Mouse (Mus musculus) heart, embryonic 13.5 days (tissue): Measurements from ENCODE around the gene Nfx1. TPM values are rescaled to one million over a fixed set of nuclear protein-coding genes. Genes with fewer than 3 reads are reported as not detected.

Experiments
- ATAC-seq: fragments of 200-750 bp; cut with Nextera tagmentation; 2 replicates; pipeline ENCODE4 v1.8.0; 2017; ENCODE audit warnings: moderate TSS enrichment; ENCODE audit not compliant: insufficient number of reproducible peaks, low FRiP score, low TSS enrichment; ENCODE audit errors: extremely low read depth
- H3K27ac ChIP-seq: fragments of 300-500 bp; sonication (generic); replicated peaks from 2 replicates; pipeline ENCODE4 v1.5.1; 2015; ENCODE audit warnings: moderate library complexity, mild to moderate bottlenecking, inconsistent platforms
- H3K27me3 ChIP-seq: fragments of 300-500 bp; sonication (generic); replicated peaks from 2 replicates; pipeline ENCODE4 v1.6.1; 2015; ENCODE audit warnings: mild to moderate bottlenecking, inconsistent platforms
- H3K36me3 ChIP-seq: fragments of 300-500 bp; sonication (generic); 2 replicates; pipeline ENCODE4 v1.6.1; 2015; ENCODE audit warnings: mild to moderate bottlenecking, inconsistent platforms
- H3K4me1 ChIP-seq: fragments of 300-500 bp; sonication (generic); 2 replicates; pipeline ENCODE4 v1.6.1; 2015; ENCODE audit warnings: inconsistent platforms
- H3K4me2 ChIP-seq: fragments of 300-500 bp; sonication (generic); 2 replicates; pipeline ENCODE4 v1.6.1; 2015; ENCODE audit warnings: inconsistent platforms, mild to moderate bottlenecking, moderate library complexity
- H3K4me3 ChIP-seq: fragments of 300-500 bp; sonication (generic); 2 replicates; pipeline ENCODE4 v1.5.1; 2015; ENCODE audit warnings: moderate library complexity, mild to moderate bottlenecking, inconsistent platforms
- H3K9ac ChIP-seq: fragments of 300-500 bp; sonication (generic); 2 replicates; pipeline ENCODE4 v1.6.1; 2015; ENCODE audit warnings: inconsistent platforms, mild to moderate bottlenecking, moderate library complexity
- H3K9me3 ChIP-seq: fragments of 300-500 bp; sonication (generic); 2 replicates; pipeline ENCODE4 v1.6.1; 2016; ENCODE audit warnings: inconsistent platforms
- WGBS: fragments of 180-500 bp; shearing (Covaris S2); methylation state at CpG from one replicate; pipeline ENCODE4 v1.1.7; 2015; ENCODE audit warnings: mixed read lengths; 5-methylcytosine and 5-hydroxymethylcytosine counted together
- polyA plus RNA-seq: library from polyadenylated mRNA; unstranded; fragments of >200 nt; fragmentation: Nextera tagmentation; extraction: Ambion mirVana; gene quantifications from 2 replicates; pipeline ENCODE4 v1.2.1, GENCODE M21; 2015

The Nfx1 gene
- polyA plus RNA-seq, 1 experiment from 2014 or later: 50.3 TPM

- H3K36me3 ChIP-seq: peaks cover 68% of the 10 kb centered on the region
- 42% methylated on average over 8 of the region's 8 CpGs for WGBS
Observed at GRCm38 (mm10) chr4:41026086-41026787, 55.5 kb downstream of the Nfx1 start.

GRCm38 (mm10) chr4:41027872-41028271 lies 57.2 kb downstream of the Nfx1 start:
- Histone ChIP-seq H3K4me1 (no peaks in the 10 kb centered on the region), H3K4me2 (no peak overlapping the region), H3K9me3 (no peaks in the 10 kb centered on the region), H3K4me3 (no peak overlapping the region), H3K9ac (no peak overlapping the region), H3K27me3 (no peaks in the 10 kb centered on the region), H3K36me3 (peaks cover 52% of the 10 kb centered on the region), H3K27ac (no peak overlapping the region)
- ATAC-seq: no peak
- 82% methylated on average over 3 of the region's 3 CpGs for WGBS

More at GRCm38 (mm10) chr4:41026086-41026787, 55.5 kb downstream of the Nfx1 start:
- Histone ChIP-seq H3K4me1 (0 out of 2 replicates have a peak, but pooled peaks cover 4% of the 10 kb centered on the region), H3K27me3 (no peaks in the 10 kb centered on the region), H3K9me3 (no peaks in the 10 kb centered on the region), H3K27ac (no peak overlapping the region), H3K4me3 (no peak overlapping the region), H3K9ac (no peak overlapping the region), H3K4me2 (no peak overlapping the region)
- no peak for ATAC-seq

GRCm38 (mm10) chr4:41028272-41028671 lies 57.6 kb downstream of the Nfx1 start:
- Histone ChIP-seq H3K36me3 (peaks cover 48% of the 10 kb centered on the region), H3K9me3 (no peaks in the 10 kb centered on the region), H3K4me3 (no peak overlapping the region), H3K4me1 (no peaks in the 10 kb centered on the region), H3K4me2 (no peak overlapping the region), H3K27ac (no peak overlapping the region), H3K27me3 (no peaks in the 10 kb centered on the region), H3K9ac (no peak overlapping the region)
- WGBS: 76% methylated on average over 4 of the region's 4 CpGs
- ATAC-seq: no peak

- H3K27me3 ChIP-seq: no peaks in the 10 kb centered on the region
- 82% methylated on average over 5 of the region's 5 CpGs for whole genome bisulfite sequencing
- no peaks in the 10 kb centered on the region for H3K4me1 ChIP-seq
- no peak overlapping the region for H3K4me2 ChIP-seq
- H3K9me3 ChIP-seq: no peaks in the 10 kb centered on the region
- no peak overlapping the region for H3K27ac ChIP-seq
- H3K36me3 ChIP-seq: peaks cover 37% of the 10 kb centered on the region
- ATAC-seq: no peak
- H3K9ac ChIP-seq: no peak overlapping the region
- H3K4me3 ChIP-seq: no peak overlapping the region
Observed at GRCm38 (mm10) chr4:41029372-41029771, 58.7 kb downstream of the Nfx1 start.

- H3K4me1 ChIP-seq: no peaks in the 10 kb centered on the region
- no peak overlapping the region for H3K4me2 ChIP-seq
- 75% methylated on average over 3 of the region's 3 CpGs for WGBS
- no peak for ATAC-seq
- H3K27ac ChIP-seq: no peak overlapping the region
- no peaks in the 10 kb centered on the region for H3K27me3 ChIP-seq
- no peak overlapping the region for H3K4me3 ChIP-seq
- H3K9ac ChIP-seq: no peak overlapping the region; the same call in 1 of the 2 replicates
- peaks cover 21% of the 10 kb centered on the region for H3K36me3 ChIP-seq
- H3K9me3 ChIP-seq: no peaks in the 10 kb centered on the region
Observed at GRCm38 (mm10) chr4:41031242-41031641, 60.5 kb downstream of the Nfx1 start.

GRCm38 (mm10) chr4:41037942-41038341 lies 67.2 kb downstream of the Nfx1 start:
- Histone ChIP-seq H3K27ac (no peak overlapping the region), H3K4me3 (no peak overlapping the region), H3K9ac (no peak overlapping the region), H3K9me3 (no peaks in the 10 kb centered on the region), H3K36me3 (no peaks in the 10 kb centered on the region), H3K27me3 (no peaks in the 10 kb centered on the region), H3K4me2 (no peak overlapping the region), H3K4me1 (0 out of 2 replicates have a peak, but pooled peaks cover 4% of the 10 kb centered on the region)
- WGBS: 36% methylated on average over 3 of the region's 3 CpGs
- ATAC-seq: no peak

- WGBS: 63% methylated on average over 7 of the region's 7 CpGs
- H3K4me1 ChIP-seq: 0 out of 2 replicates have a peak, but pooled peaks cover 4% of the 10 kb centered on the region
- no peak overlapping the region for H3K9ac ChIP-seq
- no peaks in the 10 kb centered on the region for H3K27me3 ChIP-seq
- H3K9me3 ChIP-seq: no peaks in the 10 kb centered on the region
- H3K36me3 ChIP-seq: no peaks in the 10 kb centered on the region
- no peak overlapping the region for H3K4me3 ChIP-seq
- ATAC-seq: no peak
- H3K4me2 ChIP-seq: no peak overlapping the region
- H3K27ac ChIP-seq: no peak overlapping the region
Observed at GRCm38 (mm10) chr4:41040983-41041382, 70.3 kb downstream of the Nfx1 start.

- Histone ChIP-seq H3K9ac (no peak overlapping the region), H3K4me3 (no peak overlapping the region), H3K36me3 (no peaks in the 10 kb centered on the region), H3K27ac (no peak overlapping the region), H3K4me2 (no peak overlapping the region), H3K9me3 (no peaks in the 10 kb centered on the region), H3K4me1 (peaks cover 14% of the 10 kb centered on the region), H3K27me3 (no peaks in the 10 kb centered on the region; the same call in 1 of the 2 replicates)
- no peak for ATAC-seq
- 72% methylated on average over 12 of the region's 12 CpGs for WGBS
Observed at GRCm38 (mm10) chr4:41042880-41043279, 72.2 kb downstream of the Nfx1 start.

- Histone ChIP-seq H3K9me3 (no peaks in the 10 kb centered on the region), H3K4me2 (no peak overlapping the region), H3K27ac (no peak overlapping the region), H3K27me3 (no peaks in the 10 kb centered on the region; the same call in 1 of the 2 replicates), H3K9ac (no peak overlapping the region), H3K4me1 (peaks cover 22% of the 10 kb centered on the region), H3K36me3 (no peaks in the 10 kb centered on the region), H3K4me3 (no peak overlapping the region)
- no peak for ATAC-seq
- 68% methylated on average over 5 of the region's 5 CpGs for WGBS
Observed at GRCm38 (mm10) chr4:41043961-41044360, 73.3 kb downstream of the Nfx1 start.

- 79% methylated on average over 3 of the region's 3 CpGs for WGBS
- no peaks in the 10 kb centered on the region for H3K9me3 ChIP-seq
- H3K36me3 ChIP-seq: no peaks in the 10 kb centered on the region
Observed at GRCm38 (mm10) chr4:41045288-41045687, 74.6 kb downstream of the Nfx1 start.

GRCm38 (mm10) chr4:41046254-41046795 lies 75.6 kb downstream of the Nfx1 start:
- no peak overlapping the region for H3K4me3 ChIP-seq
- 75% methylated on average over 13 of the region's 13 CpGs for WGBS
- H3K9me3 ChIP-seq: no peaks in the 10 kb centered on the region
- no peak overlapping the region for H3K4me2 ChIP-seq
- H3K4me1 ChIP-seq: peaks cover 26% of the 10 kb centered on the region
- H3K27me3 ChIP-seq: no peaks in the 10 kb centered on the region; the same call in 1 of the 2 replicates
- no peaks in the 10 kb centered on the region for H3K36me3 ChIP-seq
- H3K27ac ChIP-seq: no peak overlapping the region
- ATAC-seq: no peak
- no peak overlapping the region for H3K9ac ChIP-seq

More at GRCm38 (mm10) chr4:41045288-41045687, 74.6 kb downstream of the Nfx1 start:
- Histone ChIP-seq H3K4me1 (peaks cover 22% of the 10 kb centered on the region), H3K27me3 (no peaks in the 10 kb centered on the region; the same call in 1 of the 2 replicates), H3K27ac (no peak overlapping the region), H3K4me3 (no peak overlapping the region), H3K4me2 (no peak overlapping the region), H3K9ac (no peak overlapping the region)
- ATAC-seq: no peak
